Mouse (Mus musculus) layer of hippocampus, postnatal 25 days (tissue): Measurements from ENCODE around the gene Adgrl3. TPM values are rescaled to one million over a fixed set of nuclear protein-coding genes. Genes with fewer than 3 reads are reported as not detected.

Experiments used
- DNase-seq, 2 experiments: peaks; one replicate each; pipeline ENCODE4 v3.0.0; 2022; ENCODE audit warnings: mixed read lengths in 2 of 2, low spot score in 1 of 2; ENCODE audit errors: extremely low spot score in 1 of 2
- total RNA-seq, 2 experiments: library from RNA; stranded (reverse); gene quantifications; 2 replicates each; pipeline ENCODE4 v1.2.3; 2021

The Adgrl3 gene
- total RNA-seq, result 100 to 1,000 TPM; 156 to 185 TPM

- DNase-seq, result peak; percentile 67 to 78
Observed at GRCm38 (mm10) chr5:81019590-81020254, at the start of gene Adgrl3. Gene Adgrl3 (plus strand): TSS chr5:81020138.

GRCm38 (mm10) chr5:81019166-81019565 is 772 bp upstream of the Adgrl3 start:
- no peak for DNase-seq

GRCm38 (mm10) chr5:81020281-81021005 is 505 bp downstream of the Adgrl3 start:
- DNase-seq, result peak; percentile 55 to 61

- no peak for DNase-seq
Observed at GRCm38 (mm10) chr5:81021006-81021320, 1.0 kb downstream of the Adgrl3 start.

- DNase-seq, result peak; percentile 49 to 55
Observed at GRCm38 (mm10) chr5:81021331-81021863, 1.5 kb downstream of the Adgrl3 start.

- peak; percentile 37 to 53 for DNase-seq
Observed at GRCm38 (mm10) chr5:81021864-81022305, 1.9 kb downstream of the Adgrl3 start.

GRCm38 (mm10) chr5:81022306-81023071 is 2.6 kb downstream of the Adgrl3 start:
- DNase-seq, result peak; percentile 38 to 50

GRCm38 (mm10) chr5:81023923-81024715 is 4.2 kb downstream of the Adgrl3 start:
- DNase-seq, result no peak

- no peak for DNase-seq
Observed at GRCm38 (mm10) chr5:81028875-81029274, 8.9 kb downstream of the Adgrl3 start.

- DNase-seq, result no peak
Observed at GRCm38 (mm10) chr5:81037091-81037490, 17.2 kb downstream of the Adgrl3 start.

- no peak for DNase-seq
Observed at GRCm38 (mm10) chr5:81043875-81044274, 23.9 kb downstream of the Adgrl3 start.

- no peak for DNase-seq
Observed at GRCm38 (mm10) chr5:81046128-81046527, 26.2 kb downstream of the Adgrl3 start.

GRCm38 (mm10) chr5:81054628-81055027 is 34.7 kb downstream of the Adgrl3 start:
- no peak for DNase-seq

GRCm38 (mm10) chr5:81055253-81055652 is 35.3 kb downstream of the Adgrl3 start:
- DNase-seq, result no peak

- no peak for DNase-seq
Observed at GRCm38 (mm10) chr5:81058122-81058521, 38.2 kb downstream of the Adgrl3 start.

GRCm38 (mm10) chr5:81060950-81061349 is 41.0 kb downstream of the Adgrl3 start:
- DNase-seq, result no peak

GRCm38 (mm10) chr5:81061386-81061785 is 41.4 kb downstream of the Adgrl3 start:
- DNase-seq, result no peak

GRCm38 (mm10) chr5:81064026-81064425 is 44.1 kb downstream of the Adgrl3 start:
- DNase-seq, result no peak

- no peak for DNase-seq
Observed at GRCm38 (mm10) chr5:81068173-81068572, 48.2 kb downstream of the Adgrl3 start.

- no peak for DNase-seq
Observed at GRCm38 (mm10) chr5:81068839-81069238, 48.9 kb downstream of the Adgrl3 start.
